ENCODE assay signal across 8 mouse cellular contexts in the genomic region with DNA sequence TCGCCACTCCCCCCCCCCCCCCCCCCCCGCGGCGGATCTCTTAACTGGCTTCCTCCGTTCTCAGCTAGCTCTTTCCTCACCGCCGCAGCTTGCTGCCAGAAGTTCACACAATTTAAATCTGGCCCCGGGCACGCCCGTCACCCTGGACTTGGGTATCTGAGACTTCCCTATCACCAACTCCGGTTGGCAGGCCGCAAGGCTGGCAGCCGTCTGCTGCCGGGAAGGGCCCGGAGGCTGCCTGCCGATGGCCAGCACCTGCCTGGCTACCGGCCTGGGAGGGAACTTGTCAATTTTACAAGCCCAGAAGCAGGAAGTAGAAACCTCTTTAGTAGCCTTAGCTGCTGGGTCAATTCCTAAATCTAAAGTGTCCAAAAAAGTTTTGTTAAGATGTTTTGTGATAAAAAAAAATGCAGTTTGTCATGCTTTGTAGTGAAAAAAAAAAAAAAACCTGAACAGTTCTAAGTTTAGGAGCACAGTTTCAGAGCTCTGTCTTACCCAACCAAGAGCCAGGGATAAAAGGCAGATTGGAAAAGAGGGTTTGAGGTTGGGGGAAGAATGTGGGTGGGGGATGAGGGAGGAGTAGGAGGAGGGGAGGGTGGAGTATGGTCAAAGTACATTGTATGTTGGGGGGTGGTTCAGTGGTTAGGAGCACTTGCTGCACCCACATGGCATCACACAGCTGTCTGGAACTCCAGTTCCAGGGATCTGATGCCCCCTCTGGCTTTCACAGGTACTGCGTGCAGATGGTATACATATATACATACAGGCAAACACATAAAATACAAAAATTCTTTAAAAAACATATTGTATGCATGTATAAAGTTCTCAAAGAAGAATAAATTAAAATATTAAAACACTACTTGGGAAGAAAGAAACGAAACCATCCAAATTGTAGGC.
DNase-seq lines count a peak whose midpoint lies in the region; ATAC-seq and TF ChIP-seq lines count a peak whose summit lies in the region.

No protein-coding gene starts in this region.

- WGBS in embryonic facial prominence, embryonic 13.5 days, result 11% methylated on average over 17 of the region's 19 CpGs
- WGBS in limb, embryonic 14.5 days, result 13% methylated on average over 17 of the region's 19 CpGs
- 13% methylated on average over 14 of the region's 19 CpGs for WGBS in midbrain, embryonic 15.5 days
- WGBS in stomach, embryonic 16.5 days, result 13% methylated on average over 15 of the region's 19 CpGs

- H3K4me2 ChIP-seq in embryonic facial prominence, embryonic 13.5 days, result peak overlapping the region; percentile 70
- H3K4me2 ChIP-seq in limb, embryonic 14.5 days (replicated peaks; ENCODE audit: low read depth, low read length, severe bottlenecking), result peak overlapping the region; percentile 82
- H3K4me2 ChIP-seq in midbrain, embryonic 15.5 days, result peak overlapping the region; percentile 63
- H3K4me2 ChIP-seq in stomach, embryonic 16.5 days (ENCODE audit: low read depth, low read length), result peak overlapping the region; percentile 91

- DNase-seq in adrenal gland, adult 18-20 months (ENCODE audit: low spot score in 2 of 2), result peak; percentile 61 to 65
- no peak for DNase-seq in adrenal gland, postnatal 4 days (ENCODE audit: low spot score in 2 of 2)
- DNase-seq in heart, postnatal 25 days (ENCODE audit: low spot score), result peak; percentile 67
- peak; percentile 50 for DNase-seq in limb, embryonic 14.5 days (ENCODE audit: low spot score)

- H3K9me3 ChIP-seq in embryonic facial prominence, embryonic 13.5 days, result no peaks in the 10 kb centered on the region
- no peaks in the 10 kb centered on the region for H3K9me3 ChIP-seq in limb, embryonic 14.5 days (ENCODE audit: control insufficient read depth, low read length)
- H3K9me3 ChIP-seq in midbrain, embryonic 15.5 days, result no peaks in the 10 kb centered on the region
- H3K9me3 ChIP-seq in stomach, embryonic 16.5 days (replicated peaks; ENCODE audit: control insufficient read depth, low read length), result no peaks in the 10 kb centered on the region

- TF ChIP-seq POLR2A in limb, embryonic 14.5 days (IDR thresholded peaks at IDR 0.05; ENCODE audit: borderline replicate concordance, extremely low read depth, insufficient read depth, insufficient read length), result no peak

- peaks cover 4% of the 10 kb centered on the region; the same call in 1 of the 2 replicates for H3K36me3 ChIP-seq in embryonic facial prominence, embryonic 13.5 days
- H3K36me3 ChIP-seq in limb, embryonic 14.5 days (ENCODE audit: control insufficient read depth, insufficient read depth, low read length), result peaks cover 4% of the 10 kb centered on the region; the same call in 1 of the 2 replicates
- no peaks in the 10 kb centered on the region for H3K36me3 ChIP-seq in midbrain, embryonic 15.5 days (replicated peaks)
- H3K36me3 ChIP-seq in stomach, embryonic 16.5 days (ENCODE audit: control insufficient read depth, insufficient read depth, low read length), result no peaks in the 10 kb centered on the region

- peak overlapping the region; percentile 80 for H3K4me3 ChIP-seq in embryonic facial prominence, embryonic 13.5 days
- peak overlapping the region; percentile 81 for H3K4me3 ChIP-seq in limb, embryonic 14.5 days (replicated peaks; ENCODE audit: low read length)
- H3K4me3 ChIP-seq in midbrain, embryonic 15.5 days, result peak overlapping the region; percentile 69
- H3K4me3 ChIP-seq in stomach, embryonic 16.5 days (replicated peaks; ENCODE audit: low read length), result peak overlapping the region; percentile 75

- intact Hi-C loops in heart, postnatal 25 days (cut with DNase I), result loop anchor here (10.0 kb wide), 1 partner anchor 234 kb away; no protein-coding TSS in a partner anchor

- peaks cover 15% of the 10 kb centered on the region for H3K4me1 ChIP-seq in embryonic facial prominence, embryonic 13.5 days
- peaks cover 8% of the 10 kb centered on the region for H3K4me1 ChIP-seq in limb, embryonic 14.5 days (ENCODE audit: control insufficient read depth, insufficient read depth, low read length)
- peaks cover 24% of the 10 kb centered on the region for H3K4me1 ChIP-seq in midbrain, embryonic 15.5 days
- peaks cover 9% of the 10 kb centered on the region for H3K4me1 ChIP-seq in stomach, embryonic 16.5 days (ENCODE audit: control insufficient read depth, insufficient read depth, low read length)

- H3K27ac ChIP-seq in embryonic facial prominence, embryonic 13.5 days, result peak overlapping the region; percentile 86
- H3K27ac ChIP-seq in limb, embryonic 14.5 days (replicated peaks; ENCODE audit: low read depth, low read length), result peak overlapping the region; percentile 85
- H3K27ac ChIP-seq in midbrain, embryonic 15.5 days, result peak overlapping the region; percentile 96
- peak overlapping the region; percentile 96 for H3K27ac ChIP-seq in stomach, embryonic 16.5 days (ENCODE audit: low read length)

- peak; percentile 13 for ATAC-seq in activated CD4-positive, CD25-positive, alpha-beta regulatory T cell, adult 4 months
- no peak for ATAC-seq in embryonic facial prominence, embryonic 13.5 days (ENCODE audit: insufficient number of reproducible peaks, insufficient read depth, low FRiP score, low TSS enrichment, low read depth)
- ATAC-seq in limb, embryonic 14.5 days (ENCODE audit: low FRiP score, low read depth), result no peak; the same call in 1 of the 2 replicates
- peak; percentile 4; the same call in 1 of the 2 replicates for ATAC-seq in midbrain, embryonic 15.5 days (replicated peaks)
- no peak for ATAC-seq in stomach, embryonic 16.5 days (ENCODE audit: insufficient read depth, low FRiP score)

- no peaks in the 10 kb centered on the region for H3K27me3 ChIP-seq in embryonic facial prominence, embryonic 13.5 days
- H3K27me3 ChIP-seq in limb, embryonic 14.5 days (ENCODE audit: control insufficient read depth, insufficient read depth, low read length), result no peaks in the 10 kb centered on the region
- no peaks in the 10 kb centered on the region for H3K27me3 ChIP-seq in midbrain, embryonic 15.5 days (replicated peaks)
- no peaks in the 10 kb centered on the region for H3K27me3 ChIP-seq in stomach, embryonic 16.5 days (ENCODE audit: control insufficient read depth, insufficient read depth, low read length)

- H3K9ac ChIP-seq in embryonic facial prominence, embryonic 13.5 days, result peak overlapping the region; percentile 86
- H3K9ac ChIP-seq in limb, embryonic 14.5 days (ENCODE audit: low read depth, low read length, severe bottlenecking), result peak overlapping the region; percentile 80
- peak overlapping the region; percentile 79 for H3K9ac ChIP-seq in midbrain, embryonic 15.5 days
- peak overlapping the region; percentile 90 for H3K9ac ChIP-seq in stomach, embryonic 16.5 days (ENCODE audit: low read length)

Comparison
In these comparisons a context has a peak if more than half of its experiments do, and no peak if none do; other contexts are left out.
1. DNase-seq: peak in adrenal gland, adult 18-20 months (2 of 2), heart, postnatal 25 days (single experiment) and limb, embryonic 14.5 days (single experiment); none in adrenal gland, postnatal 4 days (0 of 2).
2. ATAC-seq: peak in activated CD4-positive, CD25-positive, alpha-beta regulatory T cell, adult 4 months (single experiment) and midbrain, embryonic 15.5 days (single experiment); none in embryonic facial prominence, embryonic 13.5 days (single experiment), limb, embryonic 14.5 days (single experiment) and stomach, embryonic 16.5 days (single experiment).
3. Peak in every context shown above with its lines, with median percentiles within 50 percentile points of each other: H3K27ac ChIP-seq, H3K4me2 ChIP-seq, H3K4me3 ChIP-seq and H3K9ac ChIP-seq.